Mouse (Mus musculus) liver, postnatal 0 days (tissue): ENCODE data around the gene Gm16368. TPM values are rescaled to one million over a fixed set of nuclear protein-coding genes. Genes with fewer than 3 reads are reported as not detected.
"Not testable (repeated sequence)": the region's sequence is repeated elsewhere in the genome, so short reads cannot be mapped to it uniquely, and the experiment has no call there.

Experiments used
- ATAC-seq: fragments of 200-750 bp; cut with Nextera tagmentation; 2 replicates; pipeline ENCODE4 v1.8.0; 2017; ENCODE audit warnings: mild to moderate bottlenecking, moderate library complexity
- DNase-seq: peaks from one replicate; pipeline ENCODE4 v3.0.0-alpha.2; 2016
- H3K27ac ChIP-seq: fragments of 300-500 bp; sonication (generic); 2 replicates; pipeline ENCODE4 v1.5.1; 2014; ENCODE audit warnings: antibody characterized with exemption, moderate library complexity, mild to moderate bottlenecking, low read depth
- H3K27me3 ChIP-seq: fragments of 300-500 bp; sonication (generic); 2 replicates; pipeline ENCODE4 v1.6.1; 2014; ENCODE audit warnings: low read length, control low read depth, mixed read lengths; ENCODE audit not compliant: insufficient read depth
- H3K36me3 ChIP-seq: fragments of 300-500 bp; sonication (generic); replicated peaks from 2 replicates; pipeline ENCODE4 v1.6.1; 2014; ENCODE audit warnings: mild to moderate bottlenecking, control low read depth, low read length, moderate library complexity, mixed read lengths; ENCODE audit not compliant: insufficient read depth
- H3K4me1 ChIP-seq: fragments of 300-500 bp; sonication (generic); 2 replicates; pipeline ENCODE4 v1.6.1; 2014; ENCODE audit warnings: antibody characterized with exemption, mild to moderate bottlenecking, control low read depth; ENCODE audit not compliant: insufficient read depth
- H3K4me2 ChIP-seq: fragments of 300-500 bp; sonication (generic); 2 replicates; pipeline ENCODE4 v1.6.1; 2014; ENCODE audit warnings: low read depth, mild to moderate bottlenecking, low read length, moderate library complexity, mixed read lengths
- H3K4me3 ChIP-seq: fragments of 300-500 bp; sonication (generic); 2 replicates; pipeline ENCODE4 v1.5.1; 2014; ENCODE audit warnings: low read depth, low read length
- H3K9ac ChIP-seq: fragments of 300-500 bp; sonication (generic); replicated peaks from 2 replicates; pipeline ENCODE4 v1.6.1; 2014; ENCODE audit warnings: mild to moderate bottlenecking, moderate library complexity
- H3K9me3 ChIP-seq: fragments of 300-500 bp; sonication (generic); 2 replicates; pipeline ENCODE4 v1.6.1; 2016; ENCODE audit warnings: mild to moderate bottlenecking, control low read depth, low read length, mixed read lengths
- CTCF ChIP-seq: sonication (generic); IDR thresholded peaks from 2 replicates; pipeline ENCODE4 v1.5.1; 2016; ENCODE audit warnings: antibody characterized with exemption, low read depth
- WGBS: fragments of 180-500 bp; shearing (Covaris S2); extraction: QIAGEN DNeasy Blood & Tissue Kit; methylation state at CpG from one replicate; pipeline ENCODE4 v1.1.7; 2014; ENCODE audit not compliant: insufficient replicate concordance; 5-methylcytosine and 5-hydroxymethylcytosine counted together
- polyA plus RNA-seq: library from polyadenylated mRNA; unstranded; fragments of >200 nt; fragmentation: Nextera tagmentation; extraction: Ambion mirVana; gene quantifications from 2 replicates; pipeline ENCODE4 v1.2.1, GENCODE M21; 2015

The Gm16368 gene
- not detected in 2 replicates for polyA plus RNA-seq

GRCm38 (mm10) chr12:88083397-88083796, at the start of gene Gm16368:
Gene Gm16368 (plus strand): TSS chr12:88083697.
- ATAC-seq, H3K9me3 ChIP-seq, H3K9ac ChIP-seq, H3K4me2 ChIP-seq, H3K27me3 ChIP-seq, H3K27ac ChIP-seq, H3K4me3 ChIP-seq, DNase-seq, H3K4me1 ChIP-seq, H3K36me3 ChIP-seq: not testable (repeated sequence)
- WGBS = 46% methylated on average over 1 of the region's 1 CpGs

DNA sequence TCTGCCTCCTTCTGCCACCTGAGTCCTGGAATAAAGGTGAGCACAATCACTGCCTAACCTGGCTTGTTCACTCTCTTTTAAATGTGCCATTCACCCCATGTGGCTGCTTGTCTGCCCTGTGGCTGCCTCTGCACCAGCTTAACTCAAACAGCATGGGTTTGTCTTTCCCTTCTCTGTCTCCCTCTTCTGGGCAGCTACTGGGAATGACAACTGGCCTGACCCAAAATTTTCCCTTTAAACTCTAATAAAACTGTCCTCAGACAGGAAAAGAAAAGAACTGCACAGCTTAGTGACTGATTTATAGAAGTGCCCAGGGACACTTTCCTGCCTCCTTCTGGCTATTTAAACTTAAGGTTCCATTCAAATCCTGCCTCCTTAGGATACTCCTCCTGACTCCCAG, 44.4 kb upstream of the Gm16368 start:
- H3K4me1 ChIP-seq, ATAC-seq, H3K9me3 ChIP-seq, H3K27me3 ChIP-seq, H3K4me3 ChIP-seq, H3K9ac ChIP-seq, H3K27ac ChIP-seq, H3K36me3 ChIP-seq, DNase-seq, H3K4me2 ChIP-seq: not testable (repeated sequence)
- TF ChIP-seq CTCF = 0 out of 2 replicates have a peak, but pooled peaks have one; percentile 30

GRCm38 (mm10) chr12:88039703-88040102, 43.8 kb upstream of the Gm16368 start:
- 80% methylated on average over 1 of the region's 1 CpGs for WGBS

DNA sequence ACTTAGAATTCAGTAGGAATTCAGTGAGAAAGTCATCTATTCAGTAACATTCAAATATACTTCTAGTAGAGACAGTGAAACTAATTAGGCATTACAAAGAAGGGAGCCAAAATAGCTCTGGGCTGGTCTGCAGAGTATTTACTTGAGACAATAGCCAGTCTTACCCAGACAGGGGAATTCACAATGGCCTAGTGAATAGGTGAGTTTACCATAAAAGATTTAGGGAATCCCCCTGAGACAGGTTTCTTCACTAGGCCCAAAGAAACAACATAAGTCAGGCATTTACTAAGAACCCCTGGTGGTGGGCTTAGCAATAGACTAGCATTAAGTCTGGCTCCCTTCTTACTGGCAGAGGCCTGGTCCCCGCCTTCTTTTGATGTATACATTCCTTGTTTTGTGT, 38.3 kb upstream of the Gm16368 start:
- H3K27ac ChIP-seq, DNase-seq, H3K9ac ChIP-seq, H3K27me3 ChIP-seq, H3K9me3 ChIP-seq, H3K4me3 ChIP-seq, H3K4me1 ChIP-seq, H3K4me2 ChIP-seq, H3K36me3 ChIP-seq, ATAC-seq: not testable (repeated sequence)
- 64% methylated on average over 1 of the region's 1 CpGs for WGBS

More at GRCm38 (mm10) chr12:88039703-88040102, 43.8 kb upstream of the Gm16368 start:
- not testable (repeated sequence) for H3K4me2 ChIP-seq, ATAC-seq, H3K36me3 ChIP-seq, H3K27me3 ChIP-seq, DNase-seq, H3K4me1 ChIP-seq, H3K9ac ChIP-seq, H3K9me3 ChIP-seq, H3K4me3 ChIP-seq, H3K27ac ChIP-seq

Other genes starting within 250 kb of the Gm16368 start
- not detected in 2 replicates for gene Gm2001, start 241.4 kb upstream of the Gm16368 start, polyA plus RNA-seq
- not detected in 2 replicates for gene Gm2016, start 209.6 kb upstream of the Gm16368 start, polyA plus RNA-seq
- not detected in 2 replicates for gene Gm2022, start 188.3 kb upstream of the Gm16368 start, polyA plus RNA-seq
- not detected in 2 replicates for gene Gm2035, start 163.8 kb upstream of the Gm16368 start, polyA plus RNA-seq
- not detected in 2 replicates for gene Gm2042, start 129.6 kb upstream of the Gm16368 start, polyA plus RNA-seq
- not detected in 2 replicates for gene Gm2075, start 71.8 kb upstream of the Gm16368 start, polyA plus RNA-seq
- gene Gm6803, start 64.9 kb upstream of the Gm16368 start, polyA plus RNA-seq = not detected in 2 replicates
- gene Gm2056, start 56.7 kb upstream of the Gm16368 start, polyA plus RNA-seq = not detected in 2 replicates
- gene Gm10436, start 98.4 kb downstream of the Gm16368 start, polyA plus RNA-seq = not detected in 2 replicates
- not detected in 2 replicates for gene Gm8332, start 166.4 kb downstream of the Gm16368 start, polyA plus RNA-seq
- not detected in 2 replicates for gene Gm5662, start 190.8 kb downstream of the Gm16368 start, polyA plus RNA-seq
- not detected in 2 replicates for gene Gm5039, start 240.3 kb downstream of the Gm16368 start, polyA plus RNA-seq